Mouse (Mus musculus) spleen, postnatal 4 days (tissue): ENCODE measurements around the gene Tspan4.
"Not testable (repeated sequence)": the region's sequence is repeated elsewhere in the genome, so short reads cannot be mapped to it uniquely, and the experiment has no call there.

Experiments used
- DNase-seq, 2 experiments: peaks; one replicate each; pipeline ENCODE4 v3.0.0; 2022; ENCODE audit warnings: low spot score in 2 of 2

Tspan4 gene

GRCm38 (mm10) chr7:141438201-141438968, 36.7 kb upstream of the Tspan4 start:
- DNase-seq = peak in 1 of 2 experiments; percentile 62

- peak in 1 of 2 experiments; percentile 64 for DNase-seq
Measured at GRCm38 (mm10) chr7:141439140-141439679, 35.8 kb upstream of the Tspan4 start.

- peak in 1 of 2 experiments; percentile 61 for DNase-seq
Measured at GRCm38 (mm10) chr7:141439811-141440210, 35.2 kb upstream of the Tspan4 start.

GRCm38 (mm10) chr7:141440613-141441012, 34.4 kb upstream of the Tspan4 start:
- DNase-seq = peak; percentile 56 to 81

- peak in 1 of 2 experiments; percentile 64 for DNase-seq
Measured at GRCm38 (mm10) chr7:141441460-141441859, 33.6 kb upstream of the Tspan4 start.

GRCm38 (mm10) chr7:141442199-141442598, 32.8 kb upstream of the Tspan4 start:
- peak; percentile 14 to 62 for DNase-seq

- DNase-seq = peak; percentile 44 to 73
Measured at GRCm38 (mm10) chr7:141443081-141443821, 31.8 kb upstream of the Tspan4 start.

- DNase-seq = peak; percentile 78 to 86
Measured at GRCm38 (mm10) chr7:141443828-141444237, 31.2 kb upstream of the Tspan4 start, which contains the start of gene Pidd1. TSS of gene Pidd1 (minus strand) at chr7:141444025.

- not testable (repeated sequence) for DNase-seq
Measured at GRCm38 (mm10) chr7:141446374-141446773, 28.7 kb upstream of the Tspan4 start.

- DNase-seq = peak; percentile 92 to 95
Measured at GRCm38 (mm10) chr7:141447110-141447991, 27.7 kb upstream of the Tspan4 start, which contains the start of gene Rplp2. TSS of gene Rplp2 (plus strand) at chr7:141447370.

- no peak for DNase-seq
Measured at GRCm38 (mm10) chr7:141451928-141452327, 23.1 kb upstream of the Tspan4 start.

GRCm38 (mm10) chr7:141453636-141454035, 21.4 kb upstream of the Tspan4 start:
- no peak for DNase-seq

- peak; percentile 97 to 98 for DNase-seq
Measured at GRCm38 (mm10) chr7:141454967-141455551, 20.0 kb upstream of the Tspan4 start, which contains the start of gene Pnpla2. TSS of gene Pnpla2 (plus strand) at chr7:141455198.

GRCm38 (mm10) chr7:141455610-141456314, 19.3 kb upstream of the Tspan4 start:
- peak; percentile 68 to 82 for DNase-seq

GRCm38 (mm10) chr7:141456739-141457138, 18.3 kb upstream of the Tspan4 start:
- DNase-seq = no peak

- no peak for DNase-seq
Measured at GRCm38 (mm10) chr7:141457236-141457635, 17.8 kb upstream of the Tspan4 start.

- peak; percentile 63 to 87 for DNase-seq
Measured at GRCm38 (mm10) chr7:141457986-141458660, 16.9 kb upstream of the Tspan4 start.

GRCm38 (mm10) chr7:141458661-141459060, 16.4 kb upstream of the Tspan4 start:
- no peak for DNase-seq

GRCm38 (mm10) chr7:141459301-141459711, 15.7 kb upstream of the Tspan4 start:
- DNase-seq = no peak

- no peak for DNase-seq
Measured at GRCm38 (mm10) chr7:141460001-141460390, 15.0 kb upstream of the Tspan4 start.
